Mouse (Mus musculus) naive thymus-derived CD4-positive, alpha-beta T cell, adult 2 months (primary cell): ENCODE data around the gene Txndc16.
A peak's percentile ranks its signal among the peaks of the same experiment; 100 is the strongest.

Experiments
- DNase-seq: peaks from one replicate; pipeline ENCODE4 v3.0.0-alpha.2; 2011; ENCODE audit warnings: low read depth

Gene Txndc16

DNA sequence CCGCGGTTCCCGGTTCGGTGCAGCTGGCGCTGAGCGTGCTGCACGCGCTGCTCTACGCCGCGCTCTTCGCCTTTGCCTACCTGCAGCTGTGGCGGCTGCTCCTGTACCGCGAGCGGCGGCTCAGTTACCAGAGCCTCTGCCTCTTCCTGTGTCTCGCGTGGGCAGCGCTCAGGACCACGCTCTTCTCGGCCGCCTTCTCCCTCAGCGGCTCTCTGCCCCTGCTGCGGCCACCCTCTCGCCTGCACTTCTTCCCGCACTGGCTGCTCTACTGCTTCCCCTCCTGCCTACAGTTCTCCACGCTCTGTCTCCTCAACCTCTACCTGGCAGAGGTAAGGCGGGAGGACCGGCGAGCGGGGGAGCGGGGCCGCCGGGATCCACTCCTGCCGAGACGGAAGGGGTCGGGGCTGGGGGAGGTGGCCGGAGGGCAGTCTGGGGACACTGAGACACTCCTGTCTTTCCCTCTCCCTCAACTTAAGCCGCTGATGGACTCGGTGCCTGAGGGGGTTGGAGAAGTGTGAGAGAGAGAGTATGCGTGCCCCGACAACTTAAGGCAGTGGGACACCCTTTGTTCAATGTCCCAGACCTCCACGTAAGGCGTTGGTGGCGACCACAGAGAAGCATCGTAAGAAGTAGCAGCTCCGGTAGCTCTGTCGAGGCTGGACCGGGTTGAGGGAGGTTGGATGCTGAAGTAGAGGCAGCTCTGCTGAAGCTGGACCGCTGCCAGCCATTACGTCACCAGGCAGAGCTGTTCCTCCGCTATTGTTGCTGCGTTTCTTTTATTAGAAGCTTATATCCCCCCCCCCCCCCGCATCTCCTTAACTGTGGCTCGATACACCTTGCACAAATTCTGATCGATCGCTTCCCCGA is at the start of gene Txndc16:
Gene Txndc16, minus strand, starts transcription at position 239 of the 867 bp plus-strand sequence.
- peak; percentile 92 for DNase-seq

DNA sequence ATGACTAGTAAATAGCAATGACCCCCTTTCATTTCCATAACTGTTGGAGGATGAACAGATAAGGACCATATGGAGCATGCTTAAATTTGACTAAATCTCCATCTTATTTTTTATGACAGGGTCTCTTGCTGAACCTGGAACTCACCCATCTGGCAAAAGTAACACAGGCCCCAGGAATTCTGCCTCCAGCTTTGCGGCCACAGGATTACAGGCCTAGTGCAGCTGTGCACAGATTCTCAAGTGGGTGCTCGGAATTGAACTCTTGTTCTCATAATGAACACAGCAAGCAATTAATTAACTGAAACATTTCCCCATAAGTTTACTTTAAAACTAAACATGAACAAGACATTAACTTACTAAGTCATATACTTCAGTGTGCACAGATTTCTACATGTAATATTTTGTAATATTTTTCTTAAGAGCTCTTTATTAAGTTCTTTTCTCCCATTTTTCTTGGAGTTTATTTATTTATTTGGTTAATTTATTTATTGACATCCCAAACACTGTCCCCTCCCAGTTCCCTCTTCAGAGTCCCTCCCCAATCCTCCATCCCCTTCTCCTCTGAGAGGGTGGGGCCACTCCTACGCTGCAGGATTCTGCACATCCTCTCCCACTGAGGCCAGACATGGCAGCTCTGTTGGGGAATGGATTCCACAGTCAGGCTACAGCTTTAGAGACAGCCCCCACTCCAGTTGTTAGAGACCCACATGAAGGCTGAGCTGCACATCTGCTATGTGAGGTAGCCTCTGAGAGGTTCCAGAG is 43.9 kb upstream of the Txndc16 start:
- no peak for DNase-seq

DNA sequence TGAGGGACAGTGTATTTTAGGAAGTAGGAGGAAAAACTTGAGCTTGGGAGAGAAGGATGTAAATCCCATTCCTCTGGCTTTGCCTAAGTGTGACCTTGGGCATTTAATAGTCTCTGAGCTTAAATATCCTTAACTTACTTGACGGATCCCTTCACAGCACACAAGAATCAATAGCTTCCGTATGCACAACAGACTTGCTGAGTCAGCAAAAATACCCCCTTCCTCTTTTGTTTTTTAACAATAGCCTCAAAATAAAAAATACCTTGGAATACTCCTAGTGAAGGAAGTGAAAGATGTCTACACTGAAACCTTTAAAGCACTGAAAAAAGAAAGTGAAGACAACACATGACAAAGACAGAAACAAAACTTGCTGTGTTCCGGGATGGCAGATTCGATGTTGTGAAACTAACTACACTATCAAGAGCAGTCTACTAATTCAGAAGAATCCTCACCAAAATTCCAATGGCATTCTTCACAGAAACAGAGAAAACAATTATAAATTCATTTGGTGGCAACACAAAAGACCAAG is 31.5 kb upstream of the Txndc16 start:
- DNase-seq = no peak

- DNase-seq = peak; percentile 41
Observed at GRCm38 (mm10) chr14:45241613-45242012, 21.5 kb upstream of the Txndc16 start.

- no peak for DNase-seq
Observed at GRCm38 (mm10) chr14:45239042-45239441, 18.9 kb upstream of the Txndc16 start.

- no peak for DNase-seq
Observed at GRCm38 (mm10) chr14:45220957-45221630, 966 bp upstream of the Txndc16 start.

- peak; percentile 100 for DNase-seq
Observed at GRCm38 (mm10) chr14:45219281-45220089, 643 bp downstream of the Txndc16 start, which contains the start of gene Gpr137c. Gene Gpr137c (plus strand): TSS chr14:45219717.

DNA sequence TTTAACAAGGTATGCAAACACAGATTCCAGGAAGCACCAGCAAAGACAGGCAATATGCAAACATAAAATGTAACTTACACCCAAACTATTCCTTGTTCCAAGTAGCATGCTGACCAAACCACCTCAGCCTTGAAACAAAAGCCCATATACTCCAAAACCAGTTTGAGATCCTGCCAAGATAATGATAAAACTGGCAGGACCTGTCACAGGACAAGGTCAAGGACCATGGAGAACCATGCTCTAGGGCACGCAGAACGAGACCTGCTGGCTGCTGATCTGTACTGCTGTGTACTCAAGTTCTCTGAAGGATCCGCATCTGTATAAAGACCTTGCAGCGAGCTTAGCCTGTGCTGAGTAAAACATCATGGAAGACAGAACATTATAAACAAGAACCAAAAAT is 2.4 kb downstream of the Txndc16 start:
- DNase-seq = no peak

DNA sequence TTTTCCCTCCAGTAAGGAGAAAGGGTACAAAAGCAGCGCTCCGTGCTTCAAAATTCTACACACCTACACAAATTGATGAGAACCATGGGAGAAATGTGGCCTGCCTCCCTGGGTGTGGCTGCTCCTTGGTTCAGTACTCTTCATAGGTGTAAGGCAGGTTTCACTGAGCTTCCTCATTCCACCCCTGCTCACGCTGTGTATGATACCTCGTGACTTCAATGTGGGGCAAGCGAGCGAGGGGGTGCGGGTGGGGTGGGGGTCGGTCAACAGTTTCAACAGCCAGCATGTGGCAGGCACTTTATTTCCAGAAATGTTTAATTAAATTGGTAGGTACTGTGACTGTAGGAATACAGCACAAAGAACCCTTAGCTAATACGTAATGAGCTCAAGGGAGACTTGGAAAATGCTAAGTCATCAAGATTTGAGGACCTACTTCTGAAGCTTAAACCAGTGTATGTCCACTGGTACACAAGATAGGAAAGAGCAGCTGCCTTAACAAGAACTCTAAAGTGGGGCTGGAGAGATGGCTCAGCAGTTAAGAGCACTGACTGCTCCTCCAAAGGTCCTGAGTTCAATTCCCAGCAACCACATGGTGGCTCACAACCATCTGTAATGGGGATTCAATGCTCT is 3.3 kb downstream of the Txndc16 start:
- no peak for DNase-seq

GRCm38 (mm10) chr14:45211431-45211830 is 8.7 kb downstream of the Txndc16 start:
- DNase-seq = no peak

GRCm38 (mm10) chr14:45210683-45211082 is 9.4 kb downstream of the Txndc16 start:
- no peak for DNase-seq

DNA sequence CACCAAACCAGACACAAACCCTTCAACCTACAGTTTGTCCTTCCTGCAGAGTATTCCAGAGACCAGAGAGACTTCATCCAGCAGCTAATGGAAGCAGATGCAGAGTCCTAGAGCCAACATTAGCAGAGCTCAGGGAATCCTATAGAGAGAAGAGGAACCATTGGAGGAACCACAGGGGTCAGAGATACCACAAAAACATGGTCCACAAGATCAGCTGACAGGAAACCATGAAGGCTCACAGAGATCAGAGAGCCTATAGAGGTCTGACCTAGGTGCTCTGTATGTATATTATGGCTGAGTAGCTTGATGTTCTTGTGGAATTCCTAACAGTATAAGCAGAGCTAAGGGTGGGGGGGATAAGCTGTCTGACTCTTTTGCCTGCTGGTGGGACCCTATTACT is 19.5 kb downstream of the Txndc16 start:
- DNase-seq = no peak

DNA sequence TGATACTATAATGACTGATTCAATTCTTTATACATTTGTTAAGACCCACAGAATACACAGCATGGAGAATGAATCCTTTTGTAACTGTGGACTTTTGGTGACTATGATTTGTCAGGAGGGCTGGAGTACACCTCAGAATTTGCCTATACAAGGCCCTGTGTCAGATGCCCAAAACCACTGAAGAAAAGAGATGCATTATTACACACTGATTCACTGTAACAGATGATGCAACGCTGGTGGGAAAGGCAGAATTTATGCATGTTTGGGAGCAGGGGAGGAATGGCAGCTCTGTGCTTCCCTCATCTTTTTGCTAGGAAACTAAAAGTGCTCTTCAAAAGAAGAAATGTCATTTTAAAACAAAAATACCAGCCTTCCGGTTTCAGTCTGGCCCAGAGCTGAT is 29.1 kb downstream of the Txndc16 start:
- no peak for DNase-seq

- no peak for DNase-seq
Observed at GRCm38 (mm10) chr14:45181611-45182010, 38.5 kb downstream of the Txndc16 start.

DNA sequence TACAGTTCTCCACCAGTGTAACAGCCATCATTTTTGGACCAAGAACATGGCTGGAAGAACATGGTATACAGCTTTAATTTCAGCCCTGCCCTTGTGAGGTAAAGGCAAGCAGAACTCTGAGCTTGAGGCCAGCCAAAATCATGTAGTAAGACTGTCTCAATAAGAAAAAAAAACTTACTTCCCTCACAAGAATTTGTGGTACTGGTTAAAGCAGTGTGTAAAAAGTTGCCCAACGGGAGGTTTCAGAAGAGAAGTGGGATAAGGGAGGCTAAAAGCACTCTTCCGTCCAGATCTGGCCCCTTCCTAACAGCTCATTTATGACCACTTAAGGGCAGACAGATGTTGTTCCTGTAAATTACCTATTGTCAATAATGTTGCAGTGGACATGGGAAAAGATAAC is 40.5 kb downstream of the Txndc16 start:
- no peak for DNase-seq

GRCm38 (mm10) chr14:45179186-45179585 is 40.9 kb downstream of the Txndc16 start:
- no peak for DNase-seq

- DNase-seq = no peak
Observed at GRCm38 (mm10) chr14:45175012-45175740, 45.0 kb downstream of the Txndc16 start.

- no peak for DNase-seq
Observed at GRCm38 (mm10) chr14:45172260-45172659, 47.9 kb downstream of the Txndc16 start.

GRCm38 (mm10) chr14:45167366-45167765 is 52.8 kb downstream of the Txndc16 start:
- peak; percentile 21 for DNase-seq

DNA sequence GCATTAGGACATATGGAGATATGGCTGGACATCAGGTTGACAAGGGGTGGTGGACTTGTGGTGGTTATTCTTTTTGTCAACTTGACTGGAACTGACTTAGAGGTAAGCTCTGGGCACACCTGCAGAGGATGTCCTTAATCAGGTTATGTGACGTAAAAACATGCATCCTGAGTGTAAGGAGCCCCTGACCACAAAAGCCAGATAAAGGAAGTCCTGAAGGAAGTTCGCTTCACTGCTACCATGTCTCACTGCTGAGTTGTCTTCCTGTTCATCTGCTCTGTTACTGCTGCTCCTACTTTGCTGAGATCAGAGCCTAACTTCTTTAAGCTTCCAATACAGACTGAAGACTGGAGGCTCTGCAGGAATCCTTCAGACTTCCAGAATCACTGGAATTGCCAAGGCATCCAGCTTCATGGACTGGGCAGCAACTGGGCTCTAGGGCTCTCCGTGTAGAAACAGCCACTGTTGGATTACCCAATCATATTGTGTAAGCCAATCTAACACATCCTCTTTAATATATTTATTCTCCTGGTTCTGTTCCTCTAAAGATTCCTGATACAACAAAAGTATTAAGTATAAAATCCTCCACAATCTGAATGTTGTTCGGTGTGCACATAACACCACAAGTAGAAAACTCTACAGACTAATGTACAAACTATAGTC is 64.5 kb downstream of the Txndc16 start:
- peak; percentile 64 for DNase-seq
